Mouse (Mus musculus) fibroblast of lung, adult 2 months (primary cell): ENCODE measurements at regions not wholly inside any gene's neighbourhood (a gene's known extent, or its start where the extent isn't known, plus 50 kb on each side); places are given as distances from the start of the nearest gene placed in this dataset.

Source experiments
- DNase-seq: peaks from one replicate; pipeline ENCODE4 v3.0.0-alpha.2; 2011; ENCODE audit warnings: low read depth

DNA sequence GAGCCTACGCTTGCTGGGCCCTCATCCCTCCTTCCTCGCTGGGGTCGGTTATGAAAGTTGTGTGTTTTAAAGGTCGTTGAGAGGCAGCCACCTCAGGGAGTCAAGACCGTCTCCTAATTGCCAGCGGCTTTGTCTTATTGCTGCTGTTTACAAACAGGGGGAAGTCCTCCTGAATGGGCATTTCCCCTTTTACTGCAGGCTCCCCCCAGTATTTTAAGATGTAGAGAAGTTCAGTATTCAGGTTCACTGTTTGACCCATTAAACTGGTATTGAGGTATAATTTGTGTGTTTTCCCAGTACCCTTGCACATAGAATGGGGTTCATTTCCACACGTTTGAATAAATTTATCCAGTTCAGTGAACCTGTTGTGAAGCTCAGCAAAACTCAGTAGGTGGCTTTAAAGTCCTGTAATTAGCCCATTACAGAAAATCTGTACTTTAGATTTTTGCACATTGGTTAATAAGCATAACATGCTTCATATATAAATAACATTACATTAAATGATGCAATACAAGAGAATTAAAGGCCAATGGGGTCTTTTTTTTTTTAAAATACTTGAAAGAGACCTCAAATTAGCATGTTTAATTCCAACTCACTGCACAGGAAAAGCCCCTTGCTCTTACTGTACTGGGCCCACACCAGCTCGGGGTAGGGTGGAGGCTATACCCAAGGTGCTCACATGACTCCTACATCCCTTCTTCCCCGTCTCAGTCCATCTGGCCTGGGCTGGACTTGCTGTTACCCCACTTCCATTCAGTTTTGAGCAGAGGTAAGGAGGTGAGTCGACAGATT is 63.7 kb downstream of the Nkx2-1 start:
- DNase-seq = no peak

DNA sequence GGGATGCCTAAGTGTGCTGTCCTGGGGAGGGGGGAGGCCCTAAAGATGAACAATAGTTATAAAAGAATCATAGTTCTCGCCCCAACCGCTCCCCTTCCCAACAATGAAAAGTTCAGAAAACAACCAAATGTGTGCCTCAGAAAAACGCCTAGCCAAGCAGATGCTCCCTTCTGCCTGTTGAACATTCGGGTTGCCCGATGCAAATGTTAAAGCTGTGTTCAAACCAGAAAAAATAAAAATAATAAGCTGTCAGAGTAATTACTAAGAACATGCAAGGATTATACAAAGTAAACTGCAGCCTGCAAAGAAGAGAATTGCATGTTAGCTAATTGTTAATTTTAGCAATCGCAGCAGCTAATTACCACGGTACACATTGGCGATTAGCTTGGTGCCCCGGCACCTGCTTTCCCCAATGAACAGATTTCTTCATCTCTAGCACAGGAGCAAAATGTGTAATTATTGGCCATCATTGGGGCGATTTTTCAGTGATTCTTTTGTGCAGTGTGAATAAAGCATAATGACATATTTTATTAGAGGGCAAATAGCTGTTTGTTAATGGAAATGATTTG is 65.7 kb downstream of the Nkx2-1 start:
- no peak for DNase-seq

DNA sequence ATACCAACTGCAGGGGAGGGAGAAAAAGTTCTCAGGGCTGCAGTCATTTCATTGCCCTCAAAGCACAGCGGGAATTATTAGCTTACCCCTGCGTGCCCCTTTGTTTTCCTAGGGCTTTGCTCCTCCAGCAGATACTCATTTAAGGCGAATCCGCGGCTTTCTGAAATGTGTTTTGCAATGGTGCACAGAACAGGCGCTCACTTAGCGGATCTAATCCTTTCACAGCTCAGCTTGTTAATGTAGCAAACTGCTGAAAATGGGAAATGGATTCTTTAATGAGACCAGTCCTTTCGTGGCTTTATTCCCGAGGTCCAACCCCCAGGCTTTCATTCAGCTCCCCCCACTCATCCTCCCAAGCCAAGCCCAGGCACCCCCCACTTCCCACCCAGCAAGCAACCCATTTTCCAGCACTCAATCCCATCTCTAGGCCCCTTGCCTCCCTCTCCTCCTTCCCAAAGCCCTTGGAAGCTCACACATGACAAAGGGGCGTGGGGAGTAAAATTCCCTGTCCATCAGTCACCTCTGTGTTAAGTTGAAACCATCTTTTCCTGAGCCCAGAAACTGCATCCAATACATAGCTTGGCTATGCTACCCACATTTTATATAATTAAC is 77.1 kb downstream of the Nkx2-1 start:
- DNase-seq = no peak

DNA sequence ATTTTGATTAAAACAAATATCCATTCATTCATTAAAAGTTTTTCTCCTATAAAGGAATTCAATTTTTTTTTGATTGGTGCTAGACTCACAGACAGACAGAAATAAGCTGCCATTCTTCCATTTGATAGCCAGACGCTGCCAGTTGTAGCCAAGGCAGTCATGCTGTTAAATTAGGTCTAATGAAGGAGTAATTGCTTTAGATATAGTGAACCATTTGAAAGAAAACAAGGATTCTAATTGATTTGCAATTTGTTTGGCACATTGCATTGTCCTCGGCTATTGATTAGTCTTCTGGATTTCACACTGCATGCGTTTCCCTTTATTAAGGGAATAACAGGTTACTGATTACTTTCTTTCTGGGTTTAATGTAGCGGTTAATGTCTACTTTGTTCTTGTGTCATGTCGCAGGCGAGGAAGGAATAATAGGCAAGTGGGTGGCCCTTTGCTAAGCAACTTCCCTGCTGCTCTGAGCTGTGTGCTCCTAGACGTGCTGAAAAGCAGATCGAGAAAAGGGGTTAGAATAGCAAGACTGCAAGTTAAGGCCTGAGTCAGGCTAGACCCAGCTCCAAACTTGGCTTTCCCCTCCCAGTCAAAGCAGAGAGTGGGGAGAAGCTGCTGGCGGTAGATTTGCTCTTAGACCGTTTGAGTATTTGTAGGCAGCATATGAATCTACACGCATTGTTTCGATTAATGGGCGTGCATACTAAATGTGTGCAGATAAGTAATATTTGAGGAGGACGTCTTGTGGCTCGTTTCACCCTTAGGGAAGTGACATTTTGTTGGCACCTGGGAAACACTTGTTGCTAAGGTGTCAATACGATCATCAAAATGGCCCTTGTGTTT is 77.8 kb downstream of the Nkx2-1 start:
- DNase-seq = no peak

DNA sequence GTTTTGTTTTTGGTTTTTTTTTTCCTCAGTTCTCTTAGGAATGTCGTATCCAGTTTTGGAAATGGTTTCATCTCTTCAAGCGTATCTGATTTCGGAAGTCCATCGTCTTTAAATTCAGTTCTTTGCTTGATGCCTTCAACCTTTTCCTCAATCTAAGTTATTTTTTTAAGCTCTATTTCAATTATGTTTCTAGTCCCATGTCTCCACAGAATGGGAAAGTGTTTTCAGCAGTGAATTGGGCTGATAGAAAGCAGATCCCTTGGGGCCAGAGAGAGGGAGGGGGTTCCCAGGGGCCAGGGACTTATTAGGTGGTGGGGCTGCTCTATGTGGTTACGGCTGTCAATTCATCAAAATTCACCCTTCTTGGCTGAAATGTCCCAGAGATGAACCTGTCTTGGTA is 78.8 kb downstream of the Nkx2-1 start:
- no peak for DNase-seq

DNA sequence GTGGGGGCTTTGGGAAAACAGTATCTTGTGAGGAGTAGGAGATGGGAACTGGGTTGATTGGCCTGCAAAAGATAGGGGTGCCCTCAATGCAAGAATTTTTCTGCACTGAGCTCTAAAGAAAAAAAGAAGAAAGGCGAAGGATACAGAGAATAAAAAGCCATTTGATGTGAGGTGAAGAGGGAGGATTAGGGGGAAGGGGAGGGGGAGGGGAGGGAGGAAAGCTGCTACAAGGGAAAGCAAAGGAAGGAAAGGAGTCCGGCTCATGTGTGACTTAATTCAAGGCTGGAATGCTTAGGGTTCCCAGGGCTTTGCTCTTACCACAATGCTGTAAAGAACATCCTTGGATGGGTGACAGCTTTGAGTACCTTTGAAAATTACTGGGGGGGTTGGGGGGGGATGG is 79.4 kb downstream of the Nkx2-1 start:
- no peak for DNase-seq

DNA sequence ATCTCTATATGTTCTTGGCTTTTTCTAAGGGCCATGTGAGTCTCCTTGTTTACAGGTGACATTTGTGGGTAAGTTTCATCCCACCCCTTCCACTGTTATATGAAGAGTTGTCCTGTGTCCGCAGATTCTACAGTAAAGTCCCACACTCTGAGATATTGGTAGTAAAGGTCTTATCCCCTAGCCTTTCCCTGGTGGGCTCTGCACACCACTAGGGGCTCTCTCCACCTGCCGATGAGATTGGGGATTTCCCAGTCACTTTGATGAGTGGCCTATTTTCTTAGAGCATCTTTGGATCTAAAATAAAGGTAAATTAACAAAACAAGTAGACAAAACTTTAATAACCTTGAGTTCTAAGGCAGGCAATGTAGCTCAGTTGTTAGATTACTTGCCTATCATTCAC is 86.4 kb downstream of the Nkx2-1 start:
- no peak for DNase-seq

DNA sequence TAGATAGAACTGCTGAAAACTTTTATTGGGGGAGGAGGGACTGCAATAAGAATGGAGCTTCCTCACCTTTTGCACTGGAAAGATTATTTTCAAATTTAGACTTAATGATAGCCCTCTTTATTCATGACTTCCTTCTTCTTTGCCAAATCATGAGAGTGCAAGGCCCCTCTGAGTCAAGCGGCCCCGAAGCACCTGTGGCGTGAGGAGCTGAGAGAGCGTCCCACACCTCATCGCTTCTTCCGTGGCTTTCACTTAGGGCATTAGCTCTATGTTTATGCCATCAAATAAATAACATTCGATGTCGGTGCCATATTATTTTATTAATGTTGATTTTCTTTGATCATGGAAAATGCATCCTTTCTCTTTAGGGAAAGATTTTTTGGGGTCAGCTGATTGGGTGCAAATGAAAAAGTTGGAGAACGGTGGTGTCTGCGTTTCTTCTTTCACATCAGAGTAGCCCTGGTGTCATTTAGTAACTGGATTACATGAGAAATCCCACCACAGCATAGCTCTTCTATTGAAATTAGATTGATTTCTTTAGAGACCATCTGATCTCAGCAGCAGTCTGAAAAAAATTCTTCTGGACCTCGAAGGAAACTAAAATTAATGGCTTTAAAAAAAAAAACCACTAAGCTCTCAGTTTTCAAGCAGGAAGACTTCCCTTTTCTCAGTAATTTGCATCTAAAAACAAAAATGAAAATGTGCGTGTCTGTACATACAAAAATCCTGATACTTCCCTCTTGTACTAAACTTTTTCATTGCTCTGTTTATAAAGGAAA is 87.7 kb downstream of the Nkx2-1 start:
- DNase-seq = no peak

DNA sequence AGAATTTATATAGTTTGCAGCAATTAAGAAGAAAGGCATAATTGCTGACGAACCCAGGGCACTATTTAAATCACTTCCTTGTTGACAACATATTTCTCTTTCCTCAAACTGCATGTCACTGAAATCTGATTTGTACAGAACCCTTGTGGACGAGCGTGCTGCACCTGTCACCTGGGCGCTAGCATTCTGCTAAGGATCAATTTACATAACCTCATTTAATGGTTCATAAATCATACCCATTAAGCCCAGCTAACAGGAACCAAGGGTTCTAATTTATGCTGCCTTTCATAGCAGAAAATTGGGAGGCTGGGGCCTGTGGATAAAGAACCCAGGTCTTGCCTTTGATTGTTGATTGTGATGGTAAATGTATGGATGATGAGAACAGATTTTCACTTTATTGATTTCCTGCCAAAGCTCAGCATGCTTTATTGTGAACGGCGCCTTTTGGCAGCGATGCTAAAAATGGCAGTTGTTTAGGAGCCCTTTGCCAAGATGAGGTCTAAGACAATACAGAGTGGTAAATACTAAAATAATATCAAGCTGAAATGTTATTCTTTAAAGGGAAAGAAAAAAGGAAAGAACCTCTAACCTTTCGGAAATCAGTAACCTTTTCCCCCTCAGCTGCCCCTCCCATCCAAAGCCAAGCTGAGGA is 95.4 kb downstream of the Nkx2-1 start:
- no peak for DNase-seq

DNA sequence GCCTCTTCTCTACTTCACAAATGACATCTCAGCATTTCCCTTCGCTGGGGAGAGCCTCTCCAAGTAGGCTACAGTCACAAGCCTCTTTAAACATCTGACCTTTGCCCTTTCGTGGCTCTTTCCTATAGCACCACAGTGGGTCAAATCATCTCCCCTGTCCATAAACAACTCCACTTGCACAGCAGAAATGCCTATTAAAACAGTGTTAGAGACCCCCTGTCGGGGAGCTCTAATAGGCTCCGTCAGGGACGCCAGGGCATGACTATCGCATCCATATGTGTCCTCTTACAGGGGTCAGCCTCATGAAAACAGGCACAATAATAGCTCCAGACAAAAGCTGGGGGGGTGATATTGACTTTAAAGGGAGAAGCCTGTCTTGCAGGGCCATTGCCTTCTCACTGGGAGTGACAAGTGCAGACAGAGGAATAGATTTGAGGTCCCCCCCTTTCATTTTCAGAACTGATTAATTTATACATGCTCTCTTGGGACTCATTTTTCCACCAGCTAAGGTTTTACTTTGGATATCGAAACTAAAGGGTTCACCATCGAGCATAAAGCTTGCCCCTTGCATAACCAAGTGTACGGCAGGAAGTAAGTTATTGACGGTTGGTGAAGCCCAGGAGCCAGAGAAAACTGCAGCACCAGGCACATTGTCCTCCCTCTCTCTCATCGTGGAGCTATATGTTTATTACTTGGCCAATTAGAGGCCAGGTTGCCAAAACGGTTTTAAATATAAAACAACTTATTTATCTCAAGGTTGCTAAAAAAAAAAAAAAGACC is 94.6 kb upstream of the Mbip start:
- no peak for DNase-seq

DNA sequence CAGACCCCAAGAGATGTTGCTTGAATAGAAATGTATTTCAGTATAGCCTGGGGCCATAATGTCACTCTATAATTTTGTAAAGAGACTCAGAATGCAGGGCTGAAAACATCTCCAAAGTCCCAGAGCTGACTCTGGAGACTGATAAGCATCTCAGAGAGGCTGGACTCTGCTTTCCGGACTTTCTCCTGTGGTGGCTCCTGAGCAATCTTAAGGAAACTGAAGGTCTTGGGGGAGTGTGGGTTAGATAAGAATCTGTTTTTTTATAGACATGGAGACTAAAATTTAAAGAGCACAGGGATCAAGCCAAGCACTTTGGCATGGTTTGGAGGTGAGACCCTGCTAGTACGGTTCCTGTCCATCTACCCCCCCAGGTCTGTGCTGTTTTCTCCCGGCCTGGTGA is 92.7 kb upstream of the Mbip start:
- DNase-seq = no peak

DNA sequence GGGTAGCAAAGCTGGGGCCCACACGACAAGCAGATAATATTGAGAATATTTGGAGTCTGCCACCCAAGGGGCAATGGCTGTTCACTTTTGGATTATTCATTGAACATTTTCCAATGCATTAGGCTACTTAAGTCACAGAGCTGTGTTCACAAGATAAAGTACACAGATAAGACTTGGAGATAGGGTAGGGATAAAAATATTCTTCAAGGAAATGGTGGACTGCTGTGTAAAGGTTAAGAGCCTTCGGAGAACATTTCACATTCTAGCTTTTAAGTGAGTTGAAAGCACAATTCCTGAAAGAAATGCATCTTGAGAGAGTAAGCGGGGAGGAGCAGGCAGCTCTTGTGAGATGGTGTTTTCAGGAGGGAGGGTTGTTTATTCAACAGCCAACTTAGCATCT is 92.3 kb upstream of the Mbip start:
- no peak for DNase-seq

DNA sequence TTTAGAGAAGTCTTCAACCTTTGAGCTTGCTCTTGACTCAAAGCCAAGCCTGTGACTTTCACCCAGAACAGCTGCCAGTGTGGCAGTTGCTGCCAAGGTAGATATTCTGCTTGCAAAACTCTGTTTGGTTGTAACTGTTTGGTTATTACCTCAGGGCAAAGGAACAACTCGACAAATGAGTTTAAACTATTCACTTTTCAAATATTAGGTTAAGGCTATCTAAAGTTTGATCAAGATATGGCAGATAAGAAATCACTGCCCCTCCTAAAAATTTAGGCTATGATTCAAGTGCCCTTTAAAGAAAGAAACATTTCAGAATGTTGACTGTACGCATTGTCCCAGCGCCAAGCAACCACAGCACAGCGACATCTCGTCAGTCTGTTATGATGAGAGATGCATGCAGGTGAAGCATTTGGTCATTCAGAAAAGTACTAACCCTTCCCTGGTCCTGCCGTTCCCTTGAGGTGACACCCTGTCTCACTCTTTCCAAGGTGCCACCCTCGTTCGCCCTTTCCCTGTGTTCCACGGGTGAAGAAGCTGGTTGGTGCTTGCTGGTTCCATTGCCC is 81.1 kb upstream of the Mbip start:
- no peak for DNase-seq

DNA sequence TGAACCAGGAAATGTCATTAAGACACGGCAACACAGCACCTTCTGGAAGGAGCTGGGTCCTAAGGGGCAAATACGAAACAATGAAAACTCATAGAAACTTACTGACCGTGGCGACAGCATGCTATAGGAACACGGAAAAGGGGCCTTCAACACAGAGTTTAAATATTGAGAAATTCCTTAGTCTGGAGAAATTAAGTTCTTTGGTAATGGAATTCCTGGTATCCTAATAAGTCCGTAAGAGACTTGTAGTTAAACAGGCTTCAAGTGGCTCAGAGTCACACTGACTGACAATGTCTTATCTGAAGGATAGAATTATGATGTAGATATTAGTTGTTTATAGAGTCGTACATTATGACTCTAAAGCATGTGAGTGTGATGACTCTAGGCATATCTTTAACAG is 70.4 kb upstream of the Mbip start:
- no peak for DNase-seq

DNA sequence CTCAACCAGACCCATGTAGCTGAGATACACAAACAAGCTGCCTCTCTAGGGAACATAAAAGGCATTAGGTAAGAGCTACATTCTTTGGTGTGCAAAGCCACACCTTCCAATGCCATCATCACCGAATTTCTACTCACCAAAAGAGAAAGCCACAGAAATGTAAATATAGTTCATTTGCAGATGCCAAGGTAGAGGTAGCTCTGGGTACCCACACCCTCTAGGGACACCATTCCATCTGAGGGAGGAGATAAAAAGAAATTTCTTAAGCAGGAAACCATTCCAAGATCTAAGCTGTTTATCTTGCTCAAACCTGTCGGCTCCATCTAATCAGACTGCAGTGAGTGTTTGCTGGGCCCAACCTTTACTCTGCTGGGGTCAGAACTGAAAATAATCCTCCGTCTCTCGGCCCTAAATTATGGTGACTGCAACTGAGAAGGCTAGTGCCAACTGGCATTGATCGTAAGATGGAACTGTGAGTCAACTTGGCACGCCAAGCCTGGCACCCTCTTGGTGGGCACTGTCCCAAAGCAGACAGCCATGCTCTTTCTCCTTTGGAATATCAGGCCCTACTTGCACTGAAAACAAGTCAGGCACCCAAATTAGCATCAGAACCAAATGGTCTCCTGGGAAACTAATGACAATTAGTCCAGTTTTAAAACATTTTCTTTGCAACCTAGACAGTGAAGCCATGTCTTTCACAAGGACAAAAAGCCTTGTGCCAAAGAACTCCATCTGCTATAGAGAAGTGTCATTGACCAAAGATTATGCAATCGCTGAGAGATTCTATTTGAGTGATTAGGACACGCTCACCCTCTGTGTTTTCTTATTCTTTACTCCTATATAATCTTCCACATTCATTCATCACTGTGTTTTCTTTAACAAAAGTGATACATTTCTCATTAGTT is 69.4 kb upstream of the Mbip start:
- DNase-seq = peak; percentile 3

DNA sequence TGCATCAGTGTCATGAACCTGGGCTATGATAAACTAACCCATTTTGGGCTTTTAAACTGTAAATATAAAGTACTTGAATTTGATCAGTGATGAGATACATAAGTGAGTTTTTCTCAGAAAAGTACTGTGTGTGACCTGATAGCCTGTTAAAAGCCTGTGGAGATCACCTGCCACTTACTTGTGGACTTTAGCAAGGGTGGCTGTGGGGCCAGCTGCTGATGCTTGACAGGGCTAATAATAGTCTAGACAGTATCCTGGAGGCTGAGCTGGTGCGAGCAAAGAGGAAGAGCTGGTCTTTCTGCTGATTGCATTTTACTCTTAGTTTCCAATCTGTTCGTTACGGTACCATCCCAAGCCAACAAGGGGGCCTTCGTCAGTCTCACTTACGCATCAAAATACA is 60.0 kb upstream of the Mbip start:
- DNase-seq = no peak

DNA sequence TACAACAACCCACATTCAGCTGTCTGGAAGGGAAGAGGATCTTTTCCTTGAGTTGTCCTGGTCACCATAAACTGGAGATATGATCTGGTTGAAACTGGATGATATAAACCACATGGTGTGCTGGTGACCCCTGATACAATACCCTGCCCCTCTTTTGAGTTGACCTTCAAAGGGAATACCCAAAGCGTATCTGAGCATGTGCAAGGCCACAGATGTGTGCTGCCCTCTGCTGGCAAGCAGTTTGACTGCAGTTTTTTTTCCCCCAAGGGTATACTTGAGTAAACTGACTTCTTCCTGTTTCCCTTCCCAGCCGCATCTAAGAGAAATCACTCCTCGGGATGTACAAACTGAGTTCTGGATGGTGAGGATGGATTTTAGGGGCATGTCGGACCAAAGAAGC is 59.1 kb upstream of the Mbip start:
- peak; percentile 15 for DNase-seq

DNA sequence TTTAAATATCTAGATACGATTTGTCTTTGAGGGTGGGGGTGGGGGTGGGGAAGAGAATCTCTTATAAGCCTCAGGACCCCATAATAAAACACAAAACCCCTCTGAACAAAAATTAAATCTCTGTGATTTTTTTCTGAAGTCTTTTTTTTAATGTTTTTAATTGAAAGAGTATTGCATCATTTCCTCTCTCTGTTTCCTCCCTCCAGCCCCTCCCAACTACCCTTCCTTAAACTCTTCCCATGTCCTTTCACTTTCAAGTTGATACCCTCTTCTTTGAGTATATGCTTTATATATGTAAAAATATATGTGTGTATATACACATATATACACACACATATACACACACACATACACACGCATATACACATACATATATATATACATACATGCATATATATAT is 58.6 kb upstream of the Mbip start:
- no peak for DNase-seq

DNA sequence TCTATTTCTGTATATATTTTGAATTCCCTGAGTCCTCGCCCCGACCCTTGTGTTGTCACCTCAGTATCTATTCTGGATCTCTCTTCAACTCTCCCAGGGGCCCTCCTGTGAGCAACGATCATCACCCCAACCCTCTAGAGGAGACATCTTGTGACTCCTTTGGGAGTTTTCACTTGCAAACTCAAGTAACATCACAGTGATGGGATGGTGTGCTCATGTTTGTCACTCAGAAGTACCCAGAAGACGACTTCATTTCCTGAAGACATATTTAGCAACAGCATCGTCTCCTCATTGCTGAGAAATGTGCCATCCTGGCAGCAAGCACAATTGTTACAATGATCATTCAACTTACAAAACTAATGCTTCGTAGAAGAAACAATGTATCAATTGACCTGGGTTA is 57.9 kb upstream of the Mbip start:
- DNase-seq = no peak
